Mouse (Mus musculus) lung, embryonic 16.5 days (tissue): ENCODE data around the gene Zfp146. TPM values are rescaled to one million over a fixed set of nuclear protein-coding genes. Genes with fewer than 3 reads are reported as not detected.
"Not testable (repeated sequence)": the region's sequence is repeated elsewhere in the genome, so short reads cannot be mapped to it uniquely, and the experiment has no call there.

Experiments used
- ATAC-seq: fragments of 200-750 bp; cut with Nextera tagmentation; 2 replicates; pipeline ENCODE4 v1.8.0; 2017; ENCODE audit warnings: low read depth, mild to moderate bottlenecking, moderate library complexity
- H3K27ac ChIP-seq: fragments of 300-500 bp; sonication (generic); 2 replicates; pipeline ENCODE4 v1.5.1; 2014; ENCODE audit warnings: mild to moderate bottlenecking, control low read depth, low read length
- H3K27me3 ChIP-seq: fragments of 300-500 bp; sonication (generic); 2 replicates; pipeline ENCODE4 v1.6.1; 2014; ENCODE audit warnings: low read depth, low read length, mixed read lengths; ENCODE audit not compliant: control insufficient read depth, insufficient read depth
- H3K36me3 ChIP-seq: fragments of 300-500 bp; sonication (generic); 2 replicates; pipeline ENCODE4 v1.6.1; 2014; ENCODE audit warnings: low read length; ENCODE audit not compliant: control insufficient read depth, insufficient read depth
- H3K4me1 ChIP-seq: fragments of 300-500 bp; sonication (generic); replicated peaks from 2 replicates; pipeline ENCODE4 v1.6.1; 2014; ENCODE audit warnings: low read length, mixed read lengths; ENCODE audit not compliant: control insufficient read depth, insufficient read depth
- H3K4me2 ChIP-seq: fragments of 300-500 bp; sonication (generic); 2 replicates; pipeline ENCODE4 v1.6.1; 2014; ENCODE audit warnings: low read depth, low read length, control low read depth
- H3K4me3 ChIP-seq: fragments of 300-500 bp; sonication (generic); 2 replicates; pipeline ENCODE4 v1.5.1; 2014; ENCODE audit warnings: mild to moderate bottlenecking, low read length, control low read depth
- H3K9ac ChIP-seq: fragments of 300-500 bp; sonication (generic); 2 replicates; pipeline ENCODE4 v1.6.1; 2014; ENCODE audit warnings: low read length, control low read depth
- H3K9me3 ChIP-seq: fragments of 300-500 bp; sonication (generic); 2 replicates; pipeline ENCODE4 v1.6.1; 2016; ENCODE audit warnings: low read length; ENCODE audit not compliant: control insufficient read depth
- WGBS: fragments of 180-500 bp; shearing (Covaris S2); extraction: QIAGEN DNeasy Blood & Tissue Kit; methylation state at CpG from one replicate; pipeline ENCODE4 v1.1.7; 2014; 5-methylcytosine and 5-hydroxymethylcytosine counted together
- polyA plus RNA-seq: library from polyadenylated mRNA; unstranded; fragments of >200 nt; fragmentation: Nextera tagmentation; extraction: Ambion mirVana; gene quantifications from 2 replicates; pipeline ENCODE4 v1.2.1, GENCODE M21; 2015

The Zfp146 gene
- polyA plus RNA-seq, 1 experiment from 2014 or later, result 13.7 TPM

GRCm38 (mm10) chr7:30202895-30203690, 33.5 kb upstream of the Zfp146 start:
- no peak overlapping the region for H3K4me3 ChIP-seq
- H3K4me1 ChIP-seq, result peaks cover 4% of the 10 kb centered on the region; the same call in 1 of the 2 replicates
- no peaks in the 10 kb centered on the region for H3K36me3 ChIP-seq
- H3K4me2 ChIP-seq, result no peak overlapping the region
- H3K9me3 ChIP-seq, result no peaks in the 10 kb centered on the region
- no peak overlapping the region for H3K9ac ChIP-seq
- H3K27ac ChIP-seq, result no peak overlapping the region
- ATAC-seq, result no peak
- WGBS, result 45% methylated on average over 11 of the region's 11 CpGs
- no peaks in the 10 kb centered on the region for H3K27me3 ChIP-seq

GRCm38 (mm10) chr7:30200661-30201060, 31.1 kb upstream of the Zfp146 start:
- not testable (repeated sequence) for H3K9ac ChIP-seq, ATAC-seq
- 79% methylated on average over 5 of the region's 5 CpGs for WGBS

GRCm38 (mm10) chr7:30200200-30200599, 30.6 kb upstream of the Zfp146 start:
- Histone ChIP-seq H3K27me3 (no peaks in the 10 kb centered on the region), H3K4me1 (peaks cover 9% of the 10 kb centered on the region; the same call in 1 of the 2 replicates), H3K27ac (no peak overlapping the region), H3K4me3 (no peak overlapping the region), H3K9ac (no peak overlapping the region), H3K36me3 (no peaks in the 10 kb centered on the region), H3K9me3 (no peaks in the 10 kb centered on the region), H3K4me2 (no peak overlapping the region)
- ATAC-seq, result no peak
- 78% methylated on average over 5 of the region's 5 CpGs for WGBS

More at GRCm38 (mm10) chr7:30200661-30201060, 31.1 kb upstream of the Zfp146 start:
- not testable (repeated sequence) for H3K4me3 ChIP-seq, H3K27ac ChIP-seq, H3K4me2 ChIP-seq, H3K4me1 ChIP-seq, H3K9me3 ChIP-seq, H3K27me3 ChIP-seq, H3K36me3 ChIP-seq

- peaks cover 11% of the 10 kb centered on the region; the same call in 1 of the 2 replicates for H3K4me1 ChIP-seq
- no peaks in the 10 kb centered on the region for H3K9me3 ChIP-seq
- no peak for ATAC-seq
- WGBS, result 67% methylated on average over 18 of the region's 18 CpGs
- no peaks in the 10 kb centered on the region for H3K27me3 ChIP-seq
- H3K4me2 ChIP-seq, result no peak overlapping the region
- H3K9ac ChIP-seq, result no peak overlapping the region
- H3K36me3 ChIP-seq, result no peaks in the 10 kb centered on the region
- no peak overlapping the region for H3K27ac ChIP-seq
- no peak overlapping the region for H3K4me3 ChIP-seq
Observed at GRCm38 (mm10) chr7:30199498-30200139, 30.1 kb upstream of the Zfp146 start.

- Histone ChIP-seq H3K27ac (no peak within 1 kb of the TSS; the same call in 1 of the 2 replicates), H3K27me3 (no peaks in the 10 kb centered on the region), H3K36me3 (no peaks in the 10 kb centered on the region), H3K4me2 (peak within 1 kb of the TSS; percentile 15), H3K4me1 (peaks cover 12% of the 10 kb centered on the region), H3K9ac (no peak within 1 kb of the TSS), H3K9me3 (no peaks in the 10 kb centered on the region), H3K4me3 (no peak within 1 kb of the TSS)
- 6% methylated on average over 8 of the region's 8 CpGs for WGBS
- peak; percentile 18; the same call in 1 of the 2 replicates for ATAC-seq
Observed at GRCm38 (mm10) chr7:30198481-30198971, 29.0 kb upstream of the Zfp146 start, which contains the start of gene Capns1. Capns1 (minus strand) TSS chr7:30198811.

GRCm38 (mm10) chr7:30197592-30198129, 28.1 kb upstream of the Zfp146 start:
- H3K36me3 ChIP-seq, result no peaks in the 10 kb centered on the region
- H3K27ac ChIP-seq, result no peak overlapping the region
- peaks cover 20% of the 10 kb centered on the region for H3K4me1 ChIP-seq
- H3K9ac ChIP-seq, result no peak overlapping the region
- WGBS, result 45% methylated on average over 5 of the region's 5 CpGs
- H3K9me3 ChIP-seq, result no peaks in the 10 kb centered on the region
- H3K4me2 ChIP-seq, result no peak overlapping the region
- no peak overlapping the region for H3K4me3 ChIP-seq
- H3K27me3 ChIP-seq, result no peaks in the 10 kb centered on the region
- no peak for ATAC-seq

- Histone ChIP-seq H3K4me3 (no peak overlapping the region), H3K9me3 (no peaks in the 10 kb centered on the region), H3K4me1 (peaks cover 20% of the 10 kb centered on the region), H3K9ac (no peak overlapping the region), H3K27ac (no peak overlapping the region), H3K4me2 (no peak overlapping the region), H3K36me3 (peaks cover 11% of the 10 kb centered on the region; the same call in 1 of the 2 replicates), H3K27me3 (no peaks in the 10 kb centered on the region)
- no peak for ATAC-seq
- 63% methylated on average over 6 of the region's 6 CpGs for WGBS
Observed at GRCm38 (mm10) chr7:30196171-30196570, 26.6 kb upstream of the Zfp146 start.

- no peaks in the 10 kb centered on the region for H3K9me3 ChIP-seq
- H3K36me3 ChIP-seq, result peaks cover 13% of the 10 kb centered on the region; the same call in 1 of the 2 replicates
- H3K4me3 ChIP-seq, result no peak overlapping the region
- peaks cover 20% of the 10 kb centered on the region for H3K4me1 ChIP-seq
- no peak overlapping the region for H3K27ac ChIP-seq
- H3K9ac ChIP-seq, result no peak overlapping the region
- no peak for ATAC-seq
- 56% methylated on average over 6 of the region's 6 CpGs for WGBS
- H3K27me3 ChIP-seq, result no peaks in the 10 kb centered on the region
- peak overlapping the region; percentile 66; the same call in 1 of the 2 replicates for H3K4me2 ChIP-seq
Observed at GRCm38 (mm10) chr7:30195461-30195860, 25.9 kb upstream of the Zfp146 start.

- H3K4me2 ChIP-seq, result peak overlapping the region; percentile 66
- peak; percentile 94 for ATAC-seq
- H3K27ac ChIP-seq, result peak overlapping the region; percentile 90
- peak overlapping the region; percentile 84 for H3K9ac ChIP-seq
- peak overlapping the region; percentile 78 for H3K4me3 ChIP-seq
- H3K4me1 ChIP-seq, result peaks cover 20% of the 10 kb centered on the region
- H3K27me3 ChIP-seq, result no peaks in the 10 kb centered on the region
- WGBS, result under 1% methylated on average over 28 of the region's 28 CpGs
- H3K36me3 ChIP-seq, result peaks cover 15% of the 10 kb centered on the region; the same call in 1 of the 2 replicates
- no peaks in the 10 kb centered on the region for H3K9me3 ChIP-seq
Observed at GRCm38 (mm10) chr7:30194884-30195283, 25.3 kb upstream of the Zfp146 start.
